Mouse (Mus musculus): ENCODE results near the gene St3gal6.

Gene St3gal6

GRCm38 (mm10) chr16:58523972-58524850 is at the start of gene St3gal6:
St3gal6 (minus strand) TSS chr16:58524243.
- no peak for DNase-seq (ENCODE audit: low read depth, low spot score)

- DNase-seq (ENCODE audit: low read depth, low spot score) = no peak
Observed at GRCm38 (mm10) chr16:58570694-58571264, 46.7 kb upstream of the St3gal6 start.

- no peak for DNase-seq (ENCODE audit: low read depth, low spot score)
Observed at GRCm38 (mm10) chr16:58561196-58561595, 37.2 kb upstream of the St3gal6 start.

GRCm38 (mm10) chr16:58556067-58556830 is 32.2 kb upstream of the St3gal6 start:
- no peak for DNase-seq (ENCODE audit: low read depth, low spot score)

- no peak for DNase-seq (ENCODE audit: low read depth, low spot score)
Observed at GRCm38 (mm10) chr16:58554673-58555072, 30.6 kb upstream of the St3gal6 start.

GRCm38 (mm10) chr16:58548042-58548441 is 24.0 kb upstream of the St3gal6 start:
- DNase-seq (ENCODE audit: low read depth, low spot score) = no peak

GRCm38 (mm10) chr16:58546128-58546527 is 22.1 kb upstream of the St3gal6 start:
- DNase-seq (ENCODE audit: low read depth, low spot score) = no peak

- DNase-seq (ENCODE audit: low read depth, low spot score) = no peak
Observed at GRCm38 (mm10) chr16:58539490-58539889, 15.4 kb upstream of the St3gal6 start.

GRCm38 (mm10) chr16:58539011-58539410 is 15.0 kb upstream of the St3gal6 start:
- DNase-seq (ENCODE audit: low read depth, low spot score) = no peak

GRCm38 (mm10) chr16:58536076-58536475 is 12.0 kb upstream of the St3gal6 start:
- DNase-seq (ENCODE audit: low read depth, low spot score) = no peak

- no peak for DNase-seq (ENCODE audit: low read depth, low spot score)
Observed at GRCm38 (mm10) chr16:58535236-58535635, 11.2 kb upstream of the St3gal6 start.

- no peak for DNase-seq (ENCODE audit: low read depth, low spot score)
Observed at GRCm38 (mm10) chr16:58534245-58535142, 10.5 kb upstream of the St3gal6 start.

- no peak for DNase-seq (ENCODE audit: low read depth, low spot score)
Observed at GRCm38 (mm10) chr16:58533742-58534141, 9.7 kb upstream of the St3gal6 start.

GRCm38 (mm10) chr16:58533254-58533653 is 9.2 kb upstream of the St3gal6 start:
- DNase-seq (ENCODE audit: low read depth, low spot score) = no peak

- DNase-seq (ENCODE audit: low read depth, low spot score) = no peak
Observed at GRCm38 (mm10) chr16:58532511-58532910, 8.5 kb upstream of the St3gal6 start.

GRCm38 (mm10) chr16:58527817-58528216 is 3.8 kb upstream of the St3gal6 start:
- DNase-seq (ENCODE audit: low read depth, low spot score) = no peak

GRCm38 (mm10) chr16:58526729-58527128 is 2.7 kb upstream of the St3gal6 start:
- no peak for DNase-seq (ENCODE audit: low read depth, low spot score)

- no peak for DNase-seq (ENCODE audit: low read depth, low spot score)
Observed at GRCm38 (mm10) chr16:58525832-58526231, 1.8 kb upstream of the St3gal6 start.

- DNase-seq (ENCODE audit: low read depth, low spot score) = peak; percentile 52
Observed at GRCm38 (mm10) chr16:58523044-58523859, 791 bp downstream of the St3gal6 start.

GRCm38 (mm10) chr16:58522677-58523043 is 1.4 kb downstream of the St3gal6 start:
- DNase-seq (ENCODE audit: low read depth, low spot score) = no peak

All from WW6 (cell line).